Mouse (Mus musculus): Measurements from ENCODE around the gene Vsnl1.
A peak's percentile ranks its signal among the peaks of the same experiment; 100 is the strongest.

Gene Vsnl1

DNA sequence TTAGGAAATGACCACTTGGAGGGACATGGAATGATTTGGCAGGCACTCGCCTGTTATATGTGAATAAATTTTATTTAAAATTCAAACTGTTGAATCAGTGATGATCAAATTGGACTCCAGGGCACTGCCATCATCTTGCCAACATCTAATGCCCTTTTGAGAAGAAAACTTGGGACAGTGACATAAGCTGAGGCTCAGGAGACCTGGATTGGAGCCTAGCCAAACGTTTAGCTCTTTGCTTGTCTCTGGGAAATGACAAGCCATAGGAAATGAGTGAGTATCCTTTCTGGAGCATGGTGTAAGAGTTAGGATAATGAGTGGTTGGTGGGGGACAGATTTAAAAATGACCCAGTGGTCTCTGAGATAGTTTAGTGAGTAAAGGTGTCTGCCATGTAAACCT, 57.0 kb downstream of the Vsnl1 start:
- DNase-seq (ENCODE audit: low spot score) = no peak

DNA sequence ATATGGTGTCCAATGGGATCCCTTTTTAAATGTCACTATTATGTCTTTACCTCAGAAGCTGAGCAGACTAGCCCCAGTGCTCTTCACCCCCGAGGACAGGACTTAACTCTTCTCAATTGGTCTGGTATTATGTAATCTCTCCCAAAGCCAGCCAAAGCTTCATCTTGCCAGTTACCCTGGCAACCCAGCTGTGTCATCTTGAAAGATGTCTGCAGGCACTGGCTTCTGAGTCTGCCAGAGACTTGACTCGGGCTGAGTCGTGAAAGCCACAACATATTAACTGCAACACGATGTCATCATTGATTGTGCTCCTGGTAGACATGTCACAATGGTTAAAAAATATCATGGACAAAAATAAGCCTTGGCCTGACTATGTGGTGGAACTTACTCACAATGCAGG, 66.4 kb downstream of the Vsnl1 start:
- no peak for DNase-seq (ENCODE audit: low spot score)

DNA sequence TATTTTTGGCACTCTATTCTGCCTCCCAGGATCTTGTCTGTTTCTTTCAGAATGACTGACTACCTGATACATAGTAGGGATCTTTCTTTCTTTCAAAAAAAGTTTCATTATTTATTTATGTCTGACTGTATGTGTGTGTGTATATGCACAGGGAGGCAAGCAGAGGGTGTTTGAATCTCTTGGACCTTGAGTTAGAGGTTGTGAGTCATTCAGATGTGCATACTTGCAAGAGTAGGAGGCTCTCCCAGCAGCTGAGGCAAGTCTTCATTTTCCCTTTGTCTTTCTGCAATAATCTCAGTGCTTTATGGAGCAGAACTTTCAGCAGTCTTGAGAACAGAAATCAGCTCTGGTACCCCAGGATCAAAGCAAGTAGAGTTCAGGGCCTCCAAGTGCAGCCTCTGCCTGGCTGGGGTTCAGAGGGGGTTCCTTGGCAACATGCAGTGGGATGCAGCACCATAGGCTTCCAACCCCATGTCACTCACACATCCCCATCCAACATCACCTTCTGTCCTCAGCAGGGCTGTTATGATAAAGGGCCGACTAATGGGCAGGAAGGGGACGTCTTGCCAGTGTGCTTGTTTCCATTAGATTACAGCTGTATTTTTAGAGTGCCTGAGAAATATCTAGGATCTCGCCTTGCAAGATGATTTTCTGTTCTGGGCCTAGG, 69.2 kb downstream of the Vsnl1 start:
- DNase-seq (ENCODE audit: low spot score) = peak; percentile 19

DNA sequence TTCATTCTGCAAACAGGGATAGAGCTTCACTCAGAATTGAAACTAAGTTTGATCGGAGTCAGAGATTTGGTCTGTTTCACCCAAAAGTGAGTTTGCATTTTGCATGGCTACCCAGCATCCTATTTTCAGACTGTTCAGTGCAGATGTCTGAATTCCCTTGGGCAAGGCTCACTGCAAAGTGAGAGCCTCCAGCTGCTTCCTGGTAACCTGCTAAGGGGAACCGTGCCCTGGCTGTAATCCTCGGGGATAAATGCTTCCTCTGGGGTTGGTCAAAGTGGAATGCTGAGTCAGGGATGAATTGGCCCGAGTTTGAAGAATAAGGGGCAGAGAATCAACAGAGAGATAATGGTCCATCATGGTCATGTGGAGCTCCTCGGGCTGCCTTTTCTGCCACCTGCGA, 71.5 kb downstream of the Vsnl1 start:
- DNase-seq (ENCODE audit: low spot score) = peak; percentile 7

DNA sequence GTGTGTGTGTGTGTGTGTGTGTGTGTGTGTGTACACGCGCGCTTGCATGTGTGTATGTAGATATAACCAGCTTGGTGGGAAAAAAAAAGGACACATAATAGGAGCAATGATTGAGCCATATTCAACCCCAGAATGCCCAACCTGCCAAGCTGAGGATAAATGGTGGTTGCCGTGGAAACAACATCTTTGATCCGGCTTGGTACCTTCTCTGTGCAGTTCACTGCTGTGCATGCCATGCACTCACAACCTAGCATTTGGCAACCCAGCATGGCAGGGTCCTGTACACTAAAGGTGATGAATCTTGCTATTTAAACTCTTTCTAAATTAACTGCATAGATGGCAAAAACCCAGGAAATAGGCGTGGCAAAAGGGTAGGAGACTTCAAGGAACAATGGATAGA, 74.0 kb downstream of the Vsnl1 start:
- no peak for DNase-seq (ENCODE audit: low spot score)

DNA sequence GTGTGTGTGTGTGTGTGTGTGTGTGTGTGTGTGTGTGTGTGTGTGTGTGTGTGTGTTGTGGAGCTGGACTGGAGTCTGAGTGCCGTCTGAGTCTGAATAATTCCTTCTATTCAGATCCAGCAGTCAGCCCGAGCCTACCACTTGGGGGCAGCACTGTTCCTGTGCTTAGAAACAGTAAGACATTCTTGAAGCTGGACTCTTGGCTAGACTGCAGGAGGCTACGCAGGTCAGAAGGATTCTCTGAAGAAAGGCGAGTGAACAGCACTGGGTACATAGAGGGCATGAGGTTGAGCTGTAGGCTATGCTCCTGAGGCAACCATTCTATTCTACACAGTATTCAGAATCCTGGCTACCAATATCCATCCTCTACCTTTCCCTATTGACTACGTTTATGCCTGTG, 85.5 kb downstream of the Vsnl1 start:
- DNase-seq (ENCODE audit: low spot score) = peak; percentile 51

DNA sequence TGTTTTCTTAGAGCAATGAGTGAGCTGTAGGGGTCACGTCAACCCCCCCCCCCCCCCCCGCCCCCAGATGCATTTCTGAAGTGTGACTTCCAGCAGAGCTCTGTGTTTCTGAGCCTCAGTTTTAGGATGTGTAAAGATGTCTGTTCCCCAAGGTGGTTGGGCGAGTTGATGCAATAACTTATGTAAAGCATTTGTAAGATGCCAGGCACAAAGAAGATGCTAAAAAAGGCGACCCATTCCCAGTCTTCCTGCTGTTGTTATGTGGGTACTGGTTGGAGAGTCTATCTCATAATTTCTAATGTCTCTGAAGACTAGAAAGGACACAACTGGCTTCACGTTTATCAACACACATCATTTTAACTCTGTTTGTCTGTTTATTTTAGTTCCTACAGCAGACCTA, 86.5 kb downstream of the Vsnl1 start:
- DNase-seq (ENCODE audit: low spot score) = no peak

DNA sequence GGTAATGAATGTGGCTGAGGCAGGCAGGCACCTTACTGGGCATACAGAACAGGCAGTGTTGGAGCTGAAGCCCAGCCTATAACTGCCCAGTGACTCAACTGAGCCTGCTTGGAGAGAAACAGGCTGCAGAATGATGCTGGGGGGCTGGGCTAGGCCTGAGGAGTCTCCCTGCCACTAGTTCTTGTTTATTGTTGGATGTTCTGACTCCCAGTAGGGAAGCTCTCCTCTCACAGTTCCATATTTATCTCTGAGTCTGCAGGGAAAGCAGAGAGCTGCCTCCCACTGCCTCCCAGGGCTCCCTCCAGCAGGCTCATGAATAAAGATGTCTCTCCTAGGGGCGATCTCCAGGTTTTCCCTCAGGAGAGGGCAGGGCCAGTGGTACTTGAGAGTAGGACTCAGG, 88.0 kb downstream of the Vsnl1 start:
- no peak for DNase-seq (ENCODE audit: low spot score)

DNA sequence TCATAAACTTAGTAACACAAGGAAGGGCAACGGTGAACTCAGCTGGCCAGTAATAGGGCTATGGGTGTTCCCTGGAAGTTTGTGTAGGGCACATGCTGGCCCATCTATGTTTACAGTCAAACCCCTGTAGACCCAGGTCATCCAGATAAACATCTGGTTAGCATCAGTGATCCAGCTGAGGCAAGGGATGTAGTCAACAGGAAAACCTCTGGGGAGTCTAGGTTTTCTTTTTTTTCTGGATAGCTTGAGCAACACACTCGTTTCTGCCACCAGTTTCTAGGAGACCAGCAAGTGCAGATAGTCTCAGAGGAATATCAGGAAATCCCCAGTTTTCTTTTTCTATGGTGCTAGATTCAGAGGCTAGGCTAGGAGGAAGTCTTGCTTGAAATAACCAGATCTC, 90.5 kb downstream of the Vsnl1 start:
- DNase-seq (ENCODE audit: low spot score) = no peak

DNA sequence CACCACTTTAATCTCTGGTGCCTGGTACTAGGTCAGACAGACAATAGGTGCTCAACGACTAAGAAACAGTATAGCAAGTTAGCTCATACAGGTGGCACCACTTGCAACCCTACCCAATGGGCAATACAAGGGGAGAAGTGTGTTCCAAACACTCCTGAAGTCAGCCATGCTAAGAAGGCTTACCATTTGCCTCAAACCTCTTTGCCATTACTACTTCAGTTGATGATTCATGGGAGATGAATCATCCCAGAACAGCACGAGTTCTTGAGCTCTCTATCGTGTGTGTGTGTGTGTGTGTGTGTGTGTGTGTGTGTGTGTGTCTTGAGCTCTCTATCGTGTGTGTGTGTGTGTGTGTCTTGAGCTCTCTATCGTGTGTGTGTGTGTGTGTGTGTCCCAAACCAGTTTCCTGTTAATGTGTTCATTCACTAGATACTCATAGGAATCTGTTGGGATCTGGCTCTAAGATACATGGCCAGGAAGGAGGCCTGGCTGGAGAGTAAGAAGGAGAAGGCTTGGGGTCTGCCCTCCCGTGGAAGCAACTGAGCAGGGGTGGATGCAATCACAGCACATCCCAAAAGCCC, 94.3 kb downstream of the Vsnl1 start:
- DNase-seq (ENCODE audit: low spot score) = no peak

DNA sequence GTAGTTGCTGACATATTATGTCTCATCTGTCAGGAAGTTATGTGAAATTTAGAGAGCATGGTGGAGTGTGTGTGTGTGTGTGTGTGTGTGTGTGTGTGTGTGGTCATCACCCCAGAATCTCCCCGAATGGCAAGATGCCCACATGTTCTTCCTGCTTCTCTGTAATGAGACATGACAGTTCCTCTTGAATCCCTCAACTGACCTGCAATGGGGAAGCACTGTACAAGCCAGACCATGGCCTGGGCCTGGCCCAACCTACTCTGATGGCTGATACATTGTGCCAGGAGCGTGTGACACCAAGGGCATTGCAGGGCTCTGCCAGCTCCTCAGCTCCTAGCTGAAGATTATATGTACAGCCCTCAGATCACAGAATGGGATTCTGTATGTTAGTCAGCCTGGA, 98.2 kb downstream of the Vsnl1 start:
- no peak for DNase-seq (ENCODE audit: low spot score)

DNA sequence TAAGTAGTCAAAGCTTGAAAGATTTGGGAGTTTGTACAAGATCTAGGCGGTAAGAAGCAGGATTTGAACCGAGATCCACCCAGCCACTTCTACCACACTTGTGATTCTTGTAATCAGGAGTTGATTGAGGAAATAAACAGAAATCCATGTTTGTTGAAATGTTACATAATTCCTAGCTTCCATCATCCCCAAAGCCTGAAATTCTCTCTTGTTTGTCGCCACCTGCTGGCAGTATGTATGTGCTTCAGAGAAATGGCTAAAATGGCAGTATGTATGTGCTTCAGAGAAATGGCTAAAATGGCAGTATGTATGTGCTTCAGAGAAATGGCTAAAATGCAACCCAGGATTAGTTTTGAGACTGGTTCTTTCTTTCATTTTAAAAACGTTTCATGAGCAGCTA, 99.6 kb downstream of the Vsnl1 start:
- peak; percentile 66 for DNase-seq (ENCODE audit: low spot score)

DNA sequence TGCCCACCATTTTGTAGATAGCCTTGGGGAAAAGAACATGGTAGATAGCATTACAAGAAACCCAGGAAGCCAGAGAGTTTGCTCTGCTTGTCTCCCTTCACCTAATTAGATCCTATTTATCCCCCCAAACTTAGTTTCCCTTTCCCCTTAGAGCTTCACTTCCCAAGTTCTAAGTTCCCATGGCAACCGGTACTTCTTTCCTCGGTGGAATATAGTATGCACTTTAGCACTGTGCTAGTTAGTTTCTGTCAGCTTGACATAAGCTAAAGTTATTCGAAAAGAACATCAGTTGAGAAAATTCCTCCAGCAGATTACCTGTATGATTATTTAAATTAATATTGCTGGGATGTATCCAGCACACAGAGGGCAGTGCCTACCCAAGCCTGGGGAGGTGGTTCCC, 109.9 kb downstream of the Vsnl1 start:
- no peak for DNase-seq (ENCODE audit: low spot score)

DNA sequence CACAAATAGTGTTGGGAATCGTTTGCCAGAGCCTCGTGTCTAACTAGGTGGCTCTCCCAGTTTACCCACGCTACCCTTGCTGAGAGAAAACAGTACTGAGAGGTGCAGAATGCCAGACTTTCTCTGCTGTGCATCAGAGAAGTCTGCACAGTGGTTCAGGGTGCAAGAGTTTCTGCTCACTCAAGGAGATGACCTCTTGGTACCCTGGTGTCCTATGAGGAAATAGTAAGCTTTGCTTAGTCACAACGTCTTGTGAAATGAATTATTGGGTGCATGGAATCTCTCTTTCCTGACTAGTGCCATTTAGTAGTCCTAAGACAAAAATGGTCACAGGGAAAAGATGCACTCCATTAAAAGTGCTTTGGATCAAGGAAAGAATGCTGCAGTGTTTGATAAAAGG, 111.9 kb downstream of the Vsnl1 start:
- peak; percentile 7 for DNase-seq (ENCODE audit: low spot score)

DNA sequence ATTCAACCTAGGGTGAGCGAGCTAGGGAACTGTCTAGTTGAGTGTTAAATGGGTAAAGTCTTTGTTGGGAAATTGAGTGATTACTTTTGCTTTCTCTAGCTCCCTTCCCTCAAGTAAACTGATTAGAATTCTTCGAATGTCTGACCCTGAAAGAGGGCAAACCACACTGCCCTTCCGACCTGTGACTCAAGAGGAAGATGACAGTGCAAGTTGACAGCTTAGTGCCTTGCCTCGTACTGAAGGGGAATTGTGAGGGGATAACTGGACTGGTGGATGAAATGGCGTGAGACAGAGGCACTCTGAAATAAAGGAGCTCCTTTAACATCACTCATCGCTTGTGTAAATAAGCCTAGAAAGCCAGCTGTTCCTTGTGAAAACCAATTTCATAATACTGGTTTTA, 118.7 kb downstream of the Vsnl1 start:
- peak; percentile 54 for DNase-seq (ENCODE audit: low spot score)

DNA sequence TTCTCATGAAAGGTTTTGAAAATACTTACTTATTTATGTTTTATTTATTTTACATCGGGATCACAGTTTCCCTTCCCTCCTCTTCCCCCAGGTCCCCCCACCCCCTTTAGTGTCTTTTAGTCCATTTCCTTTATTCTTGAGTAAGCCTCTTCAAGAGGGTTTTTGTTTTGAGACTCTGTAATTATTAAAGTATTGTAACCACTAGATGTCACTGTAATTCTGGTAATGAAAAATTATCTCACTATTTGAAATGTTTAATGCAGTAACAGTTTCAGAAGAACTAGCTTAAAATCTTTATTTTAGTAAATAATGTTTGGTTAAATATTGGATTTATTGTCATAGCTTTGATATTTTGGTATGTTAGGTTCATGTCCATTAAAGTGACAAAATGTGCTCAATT, 122.6 kb downstream of the Vsnl1 start:
- no peak for DNase-seq (ENCODE audit: low spot score)

DNA sequence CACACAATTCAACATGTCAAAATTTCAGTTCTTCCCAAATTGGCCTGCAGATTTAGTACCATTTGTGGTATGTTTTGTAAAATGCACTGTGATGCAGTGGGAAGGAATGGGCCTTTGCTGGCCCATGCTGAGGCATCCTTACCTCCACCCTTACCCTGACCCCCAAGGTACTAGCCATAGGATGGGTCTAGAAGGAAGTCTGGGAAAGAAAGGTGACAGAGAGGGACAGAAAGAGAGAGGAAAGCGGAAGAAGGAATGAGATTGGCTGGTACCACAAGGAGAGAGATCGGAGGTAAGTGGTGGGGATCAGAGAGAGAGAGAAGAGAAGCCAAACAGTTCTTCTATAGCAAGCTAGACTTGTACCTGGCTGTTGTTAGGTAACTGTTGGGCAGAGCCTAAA, 125.3 kb downstream of the Vsnl1 start:
- no peak for DNase-seq (ENCODE audit: low spot score)

DNA sequence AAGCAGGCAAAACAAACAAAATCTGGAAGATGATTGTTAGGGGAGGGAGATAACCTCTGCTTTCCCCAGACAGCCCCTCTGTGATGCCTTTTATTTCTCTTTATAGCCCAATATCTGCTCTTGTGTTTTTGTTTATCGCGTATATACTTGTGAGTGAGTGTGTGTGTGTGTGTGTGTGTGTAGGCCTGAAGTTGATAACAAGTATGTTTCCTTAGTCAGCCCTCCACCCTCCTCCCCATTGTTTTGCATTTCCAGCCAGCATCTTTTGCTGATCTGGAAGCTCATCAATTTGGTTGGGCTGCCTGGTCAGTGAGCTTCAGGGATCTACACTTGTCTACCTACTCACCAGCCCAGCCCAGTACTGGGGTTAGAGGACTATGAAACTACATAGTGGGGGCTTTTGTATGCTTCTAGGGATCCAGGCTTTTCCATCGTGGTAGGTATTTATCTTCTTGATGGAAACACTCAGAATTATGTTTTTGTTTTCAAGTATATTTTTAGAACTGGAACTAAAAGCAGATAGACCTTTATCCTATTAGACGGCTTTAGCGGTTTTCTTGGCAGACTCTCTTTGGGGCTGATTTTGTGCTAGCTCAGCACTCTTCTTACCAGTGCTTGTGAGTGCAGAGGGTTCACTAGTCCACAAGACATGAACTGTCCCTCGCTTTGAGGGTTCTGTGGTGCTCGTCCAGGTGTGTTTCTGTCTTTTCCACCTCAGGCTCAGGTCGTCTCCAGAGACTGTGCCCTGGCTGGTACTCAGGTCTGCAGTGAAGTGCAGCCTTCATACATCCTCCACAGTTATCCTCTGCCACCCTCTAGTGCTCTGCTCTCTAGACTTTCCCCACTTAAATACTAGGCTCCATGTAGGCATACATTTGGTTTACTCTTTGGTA, 129.4 kb downstream of the Vsnl1 start:
- DNase-seq (ENCODE audit: low spot score) = no peak

DNA sequence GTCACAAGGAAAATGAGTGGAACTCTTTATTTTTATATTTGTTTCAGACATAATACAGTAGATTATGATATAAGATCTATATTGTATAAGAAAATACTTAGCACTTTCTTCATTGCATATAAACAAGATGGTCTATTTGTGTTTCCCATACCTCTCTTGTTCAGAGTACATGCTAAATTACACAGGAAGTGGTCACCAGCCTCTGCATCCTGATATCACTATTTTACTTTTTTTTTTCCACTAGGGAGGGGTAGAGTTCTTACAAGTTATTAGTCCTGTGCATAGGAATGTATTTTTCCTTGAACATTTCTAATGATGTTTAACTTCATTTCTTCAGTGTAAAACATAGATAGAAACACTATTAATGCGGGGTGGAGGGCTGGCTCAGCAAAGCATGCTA, 135.6 kb downstream of the Vsnl1 start:
- no peak for DNase-seq (ENCODE audit: low spot score)

DNA sequence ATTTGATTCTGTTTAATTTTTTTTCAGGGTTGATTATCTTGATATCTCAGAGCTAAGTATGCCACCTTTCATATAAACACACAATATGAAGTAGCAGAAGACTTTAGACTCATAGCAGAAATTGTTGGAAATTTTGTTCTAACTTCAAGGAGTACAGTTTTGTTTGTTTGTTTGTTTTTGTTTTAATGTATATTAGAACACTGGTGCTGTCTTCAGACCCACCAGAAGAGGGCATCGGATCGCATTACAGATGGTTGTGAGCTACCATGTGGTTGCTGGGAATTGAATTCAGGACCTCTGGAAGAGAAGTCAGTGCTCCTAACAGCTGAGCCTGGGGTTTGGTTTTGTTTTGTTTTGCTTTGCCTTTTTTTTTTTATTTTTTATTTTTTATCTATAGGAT, 150.0 kb downstream of the Vsnl1 start:
- DNase-seq (ENCODE audit: low spot score) = no peak

DNA sequence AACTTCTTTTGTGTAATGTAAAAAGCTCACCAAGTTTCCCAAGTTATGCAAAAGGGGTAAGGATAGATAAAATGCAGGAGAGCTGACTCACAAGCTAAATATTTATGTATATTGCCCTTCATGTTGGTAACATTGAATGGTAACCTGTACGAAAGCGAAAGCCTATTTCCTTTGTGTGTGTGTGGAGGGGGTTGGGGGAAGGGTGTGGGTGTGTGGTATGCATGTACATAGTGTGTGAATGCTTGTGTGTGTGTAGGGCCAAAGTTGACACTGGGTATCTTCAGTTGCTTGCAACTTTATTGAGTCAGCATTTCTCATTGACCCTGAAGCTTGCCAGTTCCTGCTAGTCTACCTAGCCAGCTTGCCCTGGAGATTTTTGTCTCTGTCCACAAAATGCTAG, 154.8 kb downstream of the Vsnl1 start:
- DNase-seq (ENCODE audit: low spot score) = no peak

DNA sequence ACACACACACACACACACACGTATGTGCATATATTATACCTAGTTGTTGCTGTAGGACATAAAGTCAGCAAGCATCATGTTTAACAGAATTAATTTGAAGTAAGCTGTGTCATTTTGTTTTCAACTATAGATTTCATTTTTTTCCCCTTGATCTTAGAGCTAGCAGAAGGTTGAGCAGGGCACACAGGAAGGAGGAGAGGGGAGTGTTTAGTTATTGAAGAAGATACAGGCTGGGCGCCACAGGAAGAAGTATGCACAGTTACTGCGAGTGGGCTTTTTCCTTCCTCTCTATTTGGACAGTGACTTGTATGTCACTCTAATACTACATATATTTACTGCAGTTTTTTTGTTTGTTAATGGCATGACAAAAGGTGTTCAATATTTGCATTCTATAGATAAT, 156.5 kb downstream of the Vsnl1 start:
- DNase-seq (ENCODE audit: low spot score) = no peak

DNA sequence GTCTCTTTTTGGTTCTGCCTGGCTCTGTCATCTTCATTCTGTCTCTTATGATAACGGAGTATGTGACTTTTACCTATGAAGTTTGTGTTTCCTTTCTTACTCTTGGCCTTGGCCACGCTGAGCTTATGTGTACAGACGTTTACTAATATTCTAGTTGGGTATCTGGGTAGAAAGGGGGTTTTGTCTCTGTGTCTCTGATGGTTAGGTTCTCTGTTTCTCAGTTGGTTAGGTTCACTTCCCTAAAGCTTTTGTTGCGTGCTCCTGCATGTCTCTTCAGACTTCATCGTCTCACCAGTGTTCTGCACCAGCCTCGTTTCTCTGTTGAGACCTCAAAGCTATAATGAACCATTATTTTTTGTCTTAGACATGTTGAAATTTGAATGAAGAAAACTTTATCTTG, 159.2 kb downstream of the Vsnl1 start:
- DNase-seq (ENCODE audit: low spot score) = no peak
